Mouse (Mus musculus): Measurements from ENCODE around the gene Npdc1. TPM values are rescaled to one million over a fixed set of nuclear protein-coding genes. Genes with fewer than 3 reads are reported as not detected.

Npdc1 gene
- total and polyA plus RNA-seq, 2 experiments from 2014 or later, result 21.0 to 43.0 TPM

- Histone ChIP-seq H3K9ac (replicated peaks; ENCODE audit: low read depth, low read length) (peak within 1 kb of the TSS; percentile 36), H3K27me3 (ENCODE audit: control insufficient read depth, insufficient read depth, low read length) (no peaks in the 10 kb centered on the region), H3K27ac (ENCODE audit: low read depth) (no peak within 1 kb of the TSS), H3K4me1 (ENCODE audit: control insufficient read depth, insufficient read depth) (peaks cover 12% of the 10 kb centered on the region; the same call in 1 of the 2 replicates), H3K4me3 (ENCODE audit: low read depth, low read length) (peak within 1 kb of the TSS; percentile 40), H3K9me3 (replicated peaks; ENCODE audit: control insufficient read depth, low read length) (no peaks in the 10 kb centered on the region), H3K4me2 (ENCODE audit: low read depth, low read length) (peak within 1 kb of the TSS; percentile 72), H3K36me3 (replicated peaks; ENCODE audit: control insufficient read depth, insufficient read depth, low read length) (peaks cover 19% of the 10 kb centered on the region)
- TF ChIP-seq CTCF (IDR thresholded peaks at IDR 0.05; ENCODE audit: low read depth), result no peak
- TF ChIP-seq EP300 (IDR thresholded peaks at IDR 0.05; ENCODE audit: low read depth), result no peak
- DNase-seq (ENCODE audit: low spot score) (peak; percentile 62), ATAC-seq (ENCODE audit: insufficient read depth, low read depth) (peak; percentile 53)
- 7% methylated on average over 13 of the region's 13 CpGs for WGBS
Observed at GRCm38 (mm10) chr2:25356208-25357079, 42.7 kb upstream of the Npdc1 start, which contains the start of gene Dpp7. Dpp7 (minus strand) TSS chr2:25356359.

- no peak overlapping the region for H3K4me2 ChIP-seq (ENCODE audit: low read depth, low read length)
- no peak for DNase-seq (ENCODE audit: low spot score)
- no peaks in the 10 kb centered on the region for H3K27me3 ChIP-seq (ENCODE audit: control insufficient read depth, insufficient read depth, low read length)
- no peak overlapping the region for H3K4me3 ChIP-seq (ENCODE audit: low read depth, low read length)
- H3K4me1 ChIP-seq (ENCODE audit: control insufficient read depth, insufficient read depth), result peaks cover 15% of the 10 kb centered on the region; the same call in 1 of the 2 replicates
- no peaks in the 10 kb centered on the region for H3K9me3 ChIP-seq (replicated peaks; ENCODE audit: control insufficient read depth, low read length)
- H3K9ac ChIP-seq (replicated peaks; ENCODE audit: low read depth, low read length), result no peak overlapping the region
- H3K36me3 ChIP-seq (replicated peaks; ENCODE audit: control insufficient read depth, insufficient read depth, low read length), result 0 out of 2 replicates have a peak, but pooled peaks cover 12% of the 10 kb centered on the region
- WGBS, result 69% methylated on average over 4 of the region's 4 CpGs
- TF ChIP-seq EP300 (IDR thresholded peaks at IDR 0.05; ENCODE audit: low read depth) (no peak), CTCF (IDR thresholded peaks at IDR 0.05; ENCODE audit: low read depth) (no peak)
- H3K27ac ChIP-seq (ENCODE audit: low read depth), result no peak overlapping the region
- ATAC-seq (ENCODE audit: insufficient read depth, low read depth), result no peak
Observed at GRCm38 (mm10) chr2:25359848-25360247, 39.3 kb upstream of the Npdc1 start.

- Histone ChIP-seq H3K27me3 (ENCODE audit: control insufficient read depth, insufficient read depth, low read length) (peaks cover 6% of the 10 kb centered on the region; the same call in 1 of the 2 replicates), H3K4me3 (ENCODE audit: low read depth, low read length) (no peak overlapping the region), H3K27ac (ENCODE audit: low read depth) (no peak overlapping the region), H3K4me1 (ENCODE audit: control insufficient read depth, insufficient read depth) (peaks cover 12% of the 10 kb centered on the region), H3K36me3 (replicated peaks; ENCODE audit: control insufficient read depth, insufficient read depth, low read length) (0 out of 2 replicates have a peak, but pooled peaks cover 12% of the 10 kb centered on the region), H3K9me3 (replicated peaks; ENCODE audit: control insufficient read depth, low read length) (no peaks in the 10 kb centered on the region), H3K4me2 (ENCODE audit: low read depth, low read length) (no peak overlapping the region), H3K9ac (replicated peaks; ENCODE audit: low read depth, low read length) (no peak overlapping the region)
- TF ChIP-seq CTCF (IDR thresholded peaks at IDR 0.05; ENCODE audit: low read depth) (no peak), EP300 (IDR thresholded peaks at IDR 0.05; ENCODE audit: low read depth) (no peak)
- WGBS, result 64% methylated on average over 13 of the region's 13 CpGs
- DNase-seq (ENCODE audit: low spot score) (no peak), ATAC-seq (ENCODE audit: insufficient read depth, low read depth) (no peak)
Observed at GRCm38 (mm10) chr2:25363478-25364178, 35.5 kb upstream of the Npdc1 start.

DNA sequence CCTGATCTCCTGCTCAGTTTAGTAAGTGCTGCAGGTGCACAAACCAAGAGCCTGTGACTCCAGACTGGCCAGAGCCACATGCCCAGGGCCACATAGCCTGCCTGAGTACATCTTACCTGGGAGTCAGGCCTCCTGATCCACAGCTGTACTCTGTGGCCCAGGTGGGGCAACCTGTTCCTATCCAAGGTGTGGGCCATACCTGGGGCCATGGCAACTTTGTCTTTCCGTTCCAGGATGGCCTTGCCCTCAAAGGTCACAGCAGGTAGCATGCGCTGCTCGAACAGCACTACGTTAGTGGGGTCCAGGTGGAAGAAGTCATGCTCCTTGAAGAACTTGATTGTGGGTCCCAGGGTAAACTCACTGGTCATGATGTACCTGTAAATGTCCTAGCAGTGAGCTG is 34.8 kb upstream of the Npdc1 start:
- Histone ChIP-seq H3K27me3 (ENCODE audit: control insufficient read depth, insufficient read depth, low read length) (peaks cover 6% of the 10 kb centered on the region; the same call in 1 of the 2 replicates), H3K9ac (replicated peaks; ENCODE audit: low read depth, low read length) (0 out of 2 replicates have a peak overlapping the region, but pooled peaks have one; percentile 57), H3K27ac (ENCODE audit: low read depth) (no peak overlapping the region), H3K36me3 (replicated peaks; ENCODE audit: control insufficient read depth, insufficient read depth, low read length) (0 out of 2 replicates have a peak, but pooled peaks cover 12% of the 10 kb centered on the region), H3K9me3 (replicated peaks; ENCODE audit: control insufficient read depth, low read length) (no peaks in the 10 kb centered on the region), H3K4me1 (ENCODE audit: control insufficient read depth, insufficient read depth) (peaks cover 12% of the 10 kb centered on the region), H3K4me3 (ENCODE audit: low read depth, low read length) (no peak overlapping the region), H3K4me2 (ENCODE audit: low read depth, low read length) (peak overlapping the region; percentile 100; the same call in 1 of the 2 replicates)
- WGBS, result 93% methylated on average over 4 of the region's 4 CpGs
- no peak for ATAC-seq (ENCODE audit: insufficient read depth, low read depth)
- no peak for TF ChIP-seq EP300 (IDR thresholded peaks at IDR 0.05; ENCODE audit: low read depth)
- TF ChIP-seq CTCF (IDR thresholded peaks at IDR 0.05; ENCODE audit: low read depth), result no peak
- no peak for DNase-seq (ENCODE audit: low spot score)

DNA sequence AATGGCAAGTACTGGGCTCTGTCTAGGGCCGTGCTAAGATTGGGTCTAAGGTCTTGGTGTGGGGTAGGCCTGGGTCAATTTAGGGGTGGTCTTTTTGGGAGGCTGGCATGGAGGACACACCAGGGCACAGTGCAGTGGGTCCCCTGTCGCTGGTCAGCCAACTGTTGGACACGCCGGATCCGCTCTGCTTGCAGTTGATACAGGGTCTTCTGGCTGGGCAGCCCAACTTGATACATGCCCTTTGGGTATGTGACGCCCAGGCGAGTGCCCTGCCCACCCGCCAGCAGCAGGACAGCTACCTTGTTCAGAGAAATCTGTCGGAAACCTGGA is 34.4 kb upstream of the Npdc1 start:
- peak overlapping the region; percentile 78 for H3K4me3 ChIP-seq (ENCODE audit: low read depth, low read length)
- peaks cover 6% of the 10 kb centered on the region; the same call in 1 of the 2 replicates for H3K27me3 ChIP-seq (ENCODE audit: control insufficient read depth, insufficient read depth, low read length)
- no peak for DNase-seq (ENCODE audit: low spot score)
- no peaks in the 10 kb centered on the region for H3K9me3 ChIP-seq (replicated peaks; ENCODE audit: control insufficient read depth, low read length)
- H3K27ac ChIP-seq (ENCODE audit: low read depth), result no peak overlapping the region
- no peak for ATAC-seq (ENCODE audit: insufficient read depth, low read depth)
- WGBS, result 42% methylated on average over 9 of the region's 9 CpGs
- H3K4me2 ChIP-seq (ENCODE audit: low read depth, low read length), result peak overlapping the region; percentile 100
- TF ChIP-seq EP300 (IDR thresholded peaks at IDR 0.05; ENCODE audit: low read depth), result no peak
- no peak for TF ChIP-seq CTCF (IDR thresholded peaks at IDR 0.05; ENCODE audit: low read depth)
- H3K36me3 ChIP-seq (replicated peaks; ENCODE audit: control insufficient read depth, insufficient read depth, low read length), result 0 out of 2 replicates have a peak, but pooled peaks cover 12% of the 10 kb centered on the region
- peaks cover 12% of the 10 kb centered on the region for H3K4me1 ChIP-seq (ENCODE audit: control insufficient read depth, insufficient read depth)
- H3K9ac ChIP-seq (replicated peaks; ENCODE audit: low read depth, low read length), result peak overlapping the region; percentile 57

Measured in heart, postnatal 0 days (tissue).